Mouse (Mus musculus): ENCODE measurements at regions not wholly inside any gene's neighbourhood (a gene's known extent, or its start where the extent isn't known, plus 50 kb on each side); places are given as distances from the start of the nearest gene placed in this dataset.
"Not testable (repeated sequence)": the region's sequence is repeated elsewhere in the genome, so short reads cannot be mapped to it uniquely, and the experiment has no call there.

DNA sequence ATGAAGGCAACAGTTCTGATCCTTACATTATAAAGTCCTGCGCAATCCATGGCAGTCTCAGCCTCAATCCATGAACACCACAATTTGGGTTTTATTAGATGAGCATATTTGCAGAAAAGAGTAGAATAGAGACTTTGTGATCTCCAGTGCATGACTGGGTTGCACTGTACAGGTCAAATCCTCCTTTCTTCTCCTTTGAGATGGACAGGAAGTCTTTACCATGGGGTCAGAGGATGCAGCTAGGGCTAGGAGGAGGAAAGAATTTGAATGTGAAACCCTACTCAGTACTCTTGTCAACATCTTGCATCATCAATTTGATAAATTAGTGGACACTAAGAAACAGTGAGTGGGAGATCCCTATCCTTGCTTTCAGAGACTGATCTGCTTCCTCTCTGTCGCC, 965.3 kb upstream of the Robo1 start:
- WGBS: 87% methylated on average over 2 of the region's 2 CpGs
- no peak overlapping the region for H3K4me2 ChIP-seq (ENCODE audit: low read length)
- DNase-seq (ENCODE audit: low spot score): no peak

DNA sequence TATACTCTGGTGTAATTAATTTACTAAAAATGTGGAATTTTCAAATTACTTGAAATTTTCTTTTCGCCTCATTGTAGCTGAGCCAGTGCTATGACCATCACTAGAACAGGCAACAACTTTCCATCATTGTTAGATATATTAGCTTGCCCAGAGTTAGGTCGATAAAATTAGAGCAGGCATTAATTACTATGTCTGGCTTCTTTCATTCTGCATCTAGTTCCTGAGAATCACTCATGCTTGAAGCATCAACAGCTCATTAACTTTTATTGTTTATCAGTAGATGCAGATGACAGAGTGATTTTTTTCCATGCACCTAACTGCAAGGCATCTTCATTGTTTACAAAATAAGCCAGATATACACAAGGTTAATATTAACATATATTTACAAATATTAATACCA, 963.5 kb upstream of the Robo1 start:
- Histone ChIP-seq H3K9ac (ENCODE audit: low read length) (no peak overlapping the region), H3K9me3 (replicated peaks; ENCODE audit: control insufficient read depth, low read length) (no peaks in the 10 kb centered on the region), H3K4me2 (ENCODE audit: low read length) (no peak overlapping the region), H3K36me3 (ENCODE audit: control insufficient read depth, insufficient read depth, low read length) (no peaks in the 10 kb centered on the region), H3K4me1 (ENCODE audit: control insufficient read depth, insufficient read depth, low read length) (no peaks in the 10 kb centered on the region), H3K27me3 (replicated peaks; ENCODE audit: control insufficient read depth, insufficient read depth, low read length) (no peaks in the 10 kb centered on the region), H3K27ac (ENCODE audit: low read depth, low read length) (no peak overlapping the region), H3K4me3 (ENCODE audit: low read depth, low read length) (no peak overlapping the region)
- no peak for ATAC-seq
- 71% methylated on average over 2 of the region's 2 CpGs for WGBS
- no peak for DNase-seq (ENCODE audit: low spot score)

More for the DNA sequence above, 965.3 kb upstream of the Robo1 start:
- Histone ChIP-seq H3K4me1 (ENCODE audit: control insufficient read depth, insufficient read depth, low read length) (no peaks in the 10 kb centered on the region), H3K9me3 (replicated peaks; ENCODE audit: control insufficient read depth, low read length) (no peaks in the 10 kb centered on the region), H3K9ac (ENCODE audit: low read length) (no peak overlapping the region), H3K36me3 (ENCODE audit: control insufficient read depth, insufficient read depth, low read length) (no peaks in the 10 kb centered on the region), H3K4me3 (ENCODE audit: low read depth, low read length) (no peak overlapping the region), H3K27ac (ENCODE audit: low read depth, low read length) (no peak overlapping the region), H3K27me3 (replicated peaks; ENCODE audit: control insufficient read depth, insufficient read depth, low read length) (no peaks in the 10 kb centered on the region)
- ATAC-seq: no peak

DNA sequence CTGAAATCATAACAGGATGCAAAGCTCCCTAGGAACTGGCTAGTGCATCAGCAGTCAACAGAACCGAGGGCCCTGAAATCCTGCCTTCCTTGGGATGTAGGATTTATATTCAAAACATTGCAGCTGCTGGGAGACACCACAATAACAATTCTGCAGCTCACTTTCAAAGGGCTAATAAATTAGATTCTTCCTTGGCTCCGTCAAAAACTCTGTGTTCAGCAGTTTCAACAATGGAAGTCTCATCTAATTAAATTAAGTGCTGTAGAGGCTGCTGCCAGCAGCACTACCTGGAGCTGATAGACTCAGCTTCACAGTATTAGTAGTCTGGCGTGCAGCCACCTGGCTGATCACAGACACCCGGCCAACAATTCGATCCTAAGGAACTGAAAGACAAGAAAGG, 916.2 kb upstream of the Robo1 start:
- peak overlapping the region; percentile 24; the same call in 1 of the 2 replicates for H3K4me2 ChIP-seq (ENCODE audit: low read length)
- no peak overlapping the region for H3K9ac ChIP-seq (ENCODE audit: low read length)
- no peaks in the 10 kb centered on the region for H3K27me3 ChIP-seq (replicated peaks; ENCODE audit: control insufficient read depth, insufficient read depth, low read length)
- peak; percentile 81 for ATAC-seq
- H3K9me3 ChIP-seq (replicated peaks; ENCODE audit: control insufficient read depth, low read length): no peaks in the 10 kb centered on the region
- no peaks in the 10 kb centered on the region for H3K36me3 ChIP-seq (ENCODE audit: control insufficient read depth, insufficient read depth, low read length)
- H3K4me1 ChIP-seq (ENCODE audit: control insufficient read depth, insufficient read depth, low read length): peaks cover 7% of the 10 kb centered on the region
- H3K4me3 ChIP-seq (ENCODE audit: low read depth, low read length): no peak overlapping the region
- WGBS: 15% methylated on average over 5 of the region's 5 CpGs
- peak; percentile 73 for DNase-seq (ENCODE audit: low spot score)
- no peak overlapping the region; the same call in 1 of the 2 replicates for H3K27ac ChIP-seq (ENCODE audit: low read depth, low read length)

DNA sequence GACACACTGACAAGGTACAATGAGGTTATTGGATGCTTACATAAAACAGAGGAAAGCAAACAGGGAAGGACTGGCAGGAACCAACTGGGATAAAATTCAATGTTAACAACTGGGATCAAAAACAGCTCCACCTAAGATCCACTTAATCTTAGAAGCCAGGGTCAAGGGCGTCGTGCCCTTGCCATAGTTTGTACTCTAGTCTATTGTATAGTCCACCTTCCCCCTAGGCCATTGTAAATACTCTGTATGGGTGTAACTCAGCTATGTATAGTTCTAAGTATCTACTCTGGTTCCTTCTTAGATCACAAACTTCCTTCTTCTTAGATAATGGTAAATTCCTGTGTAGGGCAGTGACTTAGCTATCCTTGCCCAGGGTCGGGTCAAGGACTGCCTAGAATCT, 873.3 kb upstream of the Robo1 start:
- H3K4me1 ChIP-seq (ENCODE audit: control insufficient read depth, insufficient read depth, low read length); H3K4me3 ChIP-seq (ENCODE audit: low read depth, low read length); H3K27ac ChIP-seq (ENCODE audit: low read depth, low read length); H3K9ac ChIP-seq (ENCODE audit: low read length); DNase-seq (ENCODE audit: low spot score); H3K36me3 ChIP-seq (ENCODE audit: control insufficient read depth, insufficient read depth, low read length); ATAC-seq; H3K27me3 ChIP-seq (replicated peaks; ENCODE audit: control insufficient read depth, insufficient read depth, low read length); H3K4me2 ChIP-seq (ENCODE audit: low read length); H3K9me3 ChIP-seq (replicated peaks; ENCODE audit: control insufficient read depth, low read length): not testable (repeated sequence)
- WGBS: 90% methylated on average over 3 of the region's 3 CpGs
